Mouse (Mus musculus): ENCODE data around the gene U2af1l4. TPM values are rescaled to one million over a fixed set of nuclear protein-coding genes. Genes with fewer than 3 reads are reported as not detected.

U2af1l4 gene
- polyA plus RNA-seq, 1 experiment from 2014 or later = 97.8 TPM

DNA sequence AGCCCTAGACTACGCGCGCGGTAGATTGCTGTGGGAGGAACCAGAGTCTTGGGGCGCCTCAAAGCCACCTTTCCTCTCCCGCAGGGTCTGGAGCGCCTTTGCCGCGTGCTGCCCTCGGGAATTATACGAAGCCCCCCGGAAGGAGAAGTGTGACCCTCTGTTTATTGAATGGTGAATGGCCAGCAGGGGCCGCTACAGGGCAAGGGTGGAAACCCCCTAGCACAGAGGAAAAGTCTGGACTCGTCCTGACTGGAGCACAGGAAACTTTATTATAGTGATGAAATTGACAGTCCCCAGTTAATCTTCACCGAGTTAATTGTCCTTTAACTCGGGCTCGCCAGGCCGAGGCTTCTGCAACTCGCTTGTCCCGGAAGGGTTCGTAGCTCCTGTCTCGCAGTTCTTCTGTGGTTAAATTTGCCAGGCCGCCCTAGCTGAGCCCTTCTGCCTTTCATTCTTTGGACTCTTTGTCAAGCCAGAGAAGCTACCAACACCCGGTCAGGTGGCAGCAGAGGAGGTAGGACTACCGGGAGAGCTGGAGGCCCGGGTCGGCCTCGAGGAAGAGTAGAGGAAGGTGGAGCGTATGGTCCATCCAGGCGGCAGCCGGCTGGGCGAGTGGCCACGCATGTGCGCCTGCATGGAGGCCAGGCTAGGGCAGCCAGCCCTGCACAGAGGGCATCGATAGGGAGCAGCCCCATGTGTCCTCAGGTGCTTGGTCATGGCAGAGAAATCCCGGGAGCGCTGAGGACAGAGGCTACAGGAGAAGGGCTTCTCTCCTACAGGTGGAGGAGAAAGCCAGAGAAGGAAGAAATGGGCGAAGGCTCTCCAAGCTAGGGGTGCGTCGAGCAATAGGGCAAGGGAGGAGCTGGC, 26.6 kb downstream of the U2af1l4 start:
- Histone ChIP-seq H3K9ac (peak overlapping the region; percentile 99), H3K36me3 (peaks cover 11% of the 10 kb centered on the region), H3K27ac (peak overlapping the region; percentile 95), H3K4me1 (replicated peaks) (peaks cover 22% of the 10 kb centered on the region), H3K27me3 (0 out of 2 replicates have a peak, but pooled peaks cover 2% of the 10 kb centered on the region), H3K4me2 (peak overlapping the region; percentile 87), H3K4me3 (peak overlapping the region; percentile 99), H3K9me3 (replicated peaks) (no peaks in the 10 kb centered on the region)
- peak; percentile 62 for ATAC-seq (replicated peaks; ENCODE audit: insufficient number of reproducible peaks, insufficient read depth, low FRiP score, low read depth)
- 27% methylated on average over 40 of the region's 40 CpGs for WGBS

DNA sequence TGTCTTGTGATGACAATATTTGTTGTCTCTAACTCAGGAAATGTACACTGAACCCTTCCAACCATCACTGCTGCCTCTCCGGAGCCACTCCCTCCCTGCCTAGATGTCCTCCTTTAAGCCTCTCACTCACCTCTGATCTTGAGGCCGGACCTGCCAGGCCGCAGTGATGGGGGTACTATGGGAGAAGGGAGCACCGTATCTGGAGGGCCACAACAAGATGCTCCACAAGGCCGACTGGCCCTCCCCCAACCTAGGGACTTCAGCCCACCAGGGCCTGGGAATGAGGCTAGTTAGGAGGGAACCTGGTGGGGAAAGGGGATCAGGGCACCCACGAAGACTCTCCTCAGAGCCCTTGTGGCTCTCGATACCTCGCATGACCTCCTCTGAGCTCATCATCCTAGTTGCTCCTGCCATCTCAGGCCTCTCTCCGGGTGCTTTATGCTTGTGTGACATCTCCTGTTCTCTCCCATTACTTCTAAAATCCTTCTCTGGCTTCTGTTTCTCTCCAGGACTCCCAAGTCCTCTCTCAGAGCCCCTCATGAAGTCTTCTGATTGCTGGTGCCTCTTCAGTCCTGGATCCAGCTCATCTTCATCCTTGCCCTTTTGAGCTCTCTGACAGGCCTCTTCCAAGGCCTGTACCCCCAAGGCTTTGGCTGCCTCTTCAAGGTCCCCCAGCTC, 28.0 kb downstream of the U2af1l4 start:
- Histone ChIP-seq H3K27ac (no peak overlapping the region), H3K36me3 (peaks cover 3% of the 10 kb centered on the region; the same call in 1 of the 2 replicates), H3K9ac (no peak overlapping the region), H3K4me3 (no peak overlapping the region), H3K9me3 (replicated peaks) (no peaks in the 10 kb centered on the region), H3K4me1 (replicated peaks) (peaks cover 22% of the 10 kb centered on the region), H3K27me3 (0 out of 2 replicates have a peak, but pooled peaks cover 2% of the 10 kb centered on the region), H3K4me2 (no peak overlapping the region)
- no peak for ATAC-seq (replicated peaks; ENCODE audit: insufficient number of reproducible peaks, insufficient read depth, low FRiP score, low read depth)
- 77% methylated on average over 9 of the region's 9 CpGs for WGBS

DNA sequence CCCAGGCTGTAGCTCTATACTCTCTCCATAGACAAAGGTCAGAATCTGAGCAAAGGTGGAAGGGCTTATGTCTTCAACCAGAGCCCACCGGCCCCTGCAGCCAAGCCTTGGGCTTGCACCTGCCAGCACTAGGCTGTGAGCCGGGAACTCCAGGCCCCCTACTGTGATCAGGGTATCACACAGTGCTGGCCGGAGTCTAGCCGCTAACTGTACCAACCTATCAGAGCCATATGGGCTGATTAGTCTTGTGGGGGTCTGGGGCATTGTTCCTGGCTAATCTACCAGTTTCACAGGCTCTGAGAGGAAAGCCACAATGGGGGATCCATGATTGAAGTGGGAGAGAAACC, 28.5 kb downstream of the U2af1l4 start:
- Histone ChIP-seq H3K27me3 (0 out of 2 replicates have a peak, but pooled peaks cover 2% of the 10 kb centered on the region), H3K27ac (no peak overlapping the region), H3K9me3 (replicated peaks) (no peaks in the 10 kb centered on the region), H3K4me1 (replicated peaks) (peaks cover 19% of the 10 kb centered on the region), H3K4me3 (no peak overlapping the region), H3K36me3 (no peaks in the 10 kb centered on the region), H3K9ac (no peak overlapping the region), H3K4me2 (no peak overlapping the region)
- ATAC-seq (replicated peaks; ENCODE audit: insufficient number of reproducible peaks, insufficient read depth, low FRiP score, low read depth) = no peak
- whole genome bisulfite sequencing = 50% methylated on average over 4 of the region's 4 CpGs

DNA sequence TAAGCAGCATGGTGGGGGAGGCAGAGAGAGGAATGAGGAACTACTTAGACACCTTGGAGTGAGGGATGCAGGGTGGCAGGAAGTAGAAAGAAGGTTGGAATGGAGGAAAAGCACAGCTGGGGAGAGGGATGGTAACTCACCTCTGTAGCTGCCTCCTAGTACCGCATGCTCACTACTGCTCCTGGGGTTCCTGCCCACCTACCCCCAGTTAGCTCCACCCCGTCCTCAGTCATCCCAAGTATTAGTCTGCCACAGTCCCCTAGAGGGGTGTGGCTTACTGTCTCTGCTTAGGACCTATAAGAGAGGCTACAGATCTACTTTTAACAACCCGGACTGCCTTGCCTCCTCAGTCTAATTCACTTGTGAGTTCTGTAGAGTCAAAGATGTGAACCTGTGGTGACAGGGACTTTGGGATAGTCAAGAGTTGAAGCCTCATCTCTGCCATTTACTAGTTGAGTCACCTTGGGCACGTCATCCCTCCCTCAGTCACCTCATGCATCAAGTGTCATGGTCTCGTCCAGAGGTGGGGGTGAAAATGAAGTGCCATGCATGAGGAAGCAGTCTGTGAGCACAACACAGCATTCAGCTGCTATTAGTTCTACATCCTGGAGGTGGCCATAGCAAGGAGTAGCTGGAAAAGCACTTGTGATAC, 29.8 kb downstream of the U2af1l4 start:
- 42% methylated on average over 5 of the region's 5 CpGs for WGBS
- no peak overlapping the region for H3K27ac ChIP-seq
- H3K4me3 ChIP-seq = no peak overlapping the region
- no peak overlapping the region for H3K4me2 ChIP-seq
- 0 out of 2 replicates have a peak, but pooled peaks cover 2% of the 10 kb centered on the region for H3K27me3 ChIP-seq
- peaks cover 6% of the 10 kb centered on the region for H3K4me1 ChIP-seq (replicated peaks)
- H3K9ac ChIP-seq = no peak overlapping the region
- H3K36me3 ChIP-seq = no peaks in the 10 kb centered on the region
- ATAC-seq (replicated peaks; ENCODE audit: insufficient number of reproducible peaks, insufficient read depth, low FRiP score, low read depth) = no peak
- H3K9me3 ChIP-seq (replicated peaks) = no peaks in the 10 kb centered on the region

DNA sequence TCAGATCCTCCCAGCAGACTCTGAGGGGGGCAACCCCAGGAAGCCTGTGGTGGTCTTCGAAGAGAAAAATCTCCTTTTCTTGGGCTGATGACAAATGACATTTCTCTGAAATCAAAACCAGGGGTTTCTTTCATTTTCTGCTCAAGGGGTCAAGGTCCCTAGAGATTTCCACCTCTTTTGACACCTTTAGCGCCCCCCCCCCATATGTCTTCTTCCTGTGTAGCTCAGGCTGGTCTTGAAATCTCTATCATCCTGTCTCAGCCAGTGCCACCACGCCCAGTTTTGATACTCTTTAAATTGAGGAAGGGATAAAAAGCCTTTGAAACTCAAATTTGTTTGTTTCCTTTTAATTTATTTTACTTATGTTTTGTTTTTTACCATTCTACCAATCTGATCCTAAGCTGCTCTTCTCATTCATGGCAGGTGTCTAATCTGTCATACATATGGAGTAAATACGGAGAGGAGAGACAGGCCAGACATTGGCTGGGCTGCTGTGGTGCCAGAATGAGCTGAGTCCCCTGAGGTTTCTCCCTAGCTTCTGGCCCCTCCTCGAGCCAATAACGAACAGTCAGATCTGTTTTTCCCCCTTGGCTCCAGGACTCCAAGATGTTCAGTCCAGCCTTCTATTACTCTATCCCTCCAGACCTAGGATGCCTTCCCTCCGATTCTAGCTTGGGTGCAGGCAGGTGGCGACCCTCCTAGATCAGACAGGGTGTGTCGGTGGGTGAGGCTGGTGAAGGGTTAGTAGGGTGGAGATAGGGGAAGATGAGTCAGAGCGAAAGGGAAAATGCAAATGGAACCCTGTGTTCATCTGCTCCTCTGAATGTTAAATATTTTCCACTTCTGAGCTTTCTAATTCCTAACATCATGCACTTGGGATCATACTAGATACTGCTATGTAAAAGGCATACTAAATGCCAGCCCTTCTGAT, 30.7 kb downstream of the U2af1l4 start:
- Histone ChIP-seq H3K9ac (no peak overlapping the region), H3K27me3 (0 out of 2 replicates have a peak, but pooled peaks cover 2% of the 10 kb centered on the region), H3K4me2 (no peak overlapping the region), H3K27ac (no peak overlapping the region), H3K4me3 (no peak overlapping the region), H3K9me3 (replicated peaks) (no peaks in the 10 kb centered on the region), H3K36me3 (no peaks in the 10 kb centered on the region), H3K4me1 (replicated peaks) (peaks cover 6% of the 10 kb centered on the region)
- no peak for ATAC-seq (replicated peaks; ENCODE audit: insufficient number of reproducible peaks, insufficient read depth, low FRiP score, low read depth)
- 64% methylated on average over 10 of the region's 10 CpGs for WGBS

DNA sequence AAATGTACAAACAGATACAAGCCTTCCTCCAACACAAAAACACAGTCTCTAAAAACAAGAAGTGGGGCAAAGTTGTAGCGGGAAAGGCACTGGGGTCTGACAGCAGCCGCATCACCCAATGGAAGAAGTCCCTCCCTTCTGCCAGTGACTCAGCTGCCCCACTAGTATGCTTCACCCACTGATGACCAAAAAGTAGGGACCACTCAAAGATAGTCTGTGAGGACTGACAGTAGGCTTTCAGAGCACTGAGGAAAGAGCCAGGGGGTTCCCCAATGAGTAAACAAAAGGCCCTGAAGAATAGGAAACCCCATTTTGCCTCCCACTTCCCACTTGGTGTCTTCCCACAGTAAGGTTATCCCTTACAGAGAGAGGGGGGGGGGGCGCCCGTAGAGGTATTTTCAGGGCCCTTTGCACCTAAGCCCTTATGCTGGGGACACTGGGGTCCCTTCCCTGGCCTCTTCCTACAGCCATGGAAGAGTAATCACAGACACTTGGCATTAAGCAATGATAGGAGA, 31.5 kb downstream of the U2af1l4 start:
- Histone ChIP-seq H3K27ac (no peak overlapping the region), H3K27me3 (0 out of 2 replicates have a peak, but pooled peaks cover 2% of the 10 kb centered on the region), H3K4me1 (replicated peaks) (peaks cover 7% of the 10 kb centered on the region), H3K9me3 (replicated peaks) (no peaks in the 10 kb centered on the region), H3K9ac (no peak overlapping the region), H3K36me3 (no peaks in the 10 kb centered on the region), H3K4me2 (no peak overlapping the region), H3K4me3 (no peak overlapping the region)
- WGBS = 63% methylated on average over 4 of the region's 4 CpGs
- ATAC-seq (replicated peaks; ENCODE audit: insufficient number of reproducible peaks, insufficient read depth, low FRiP score, low read depth) = no peak

DNA sequence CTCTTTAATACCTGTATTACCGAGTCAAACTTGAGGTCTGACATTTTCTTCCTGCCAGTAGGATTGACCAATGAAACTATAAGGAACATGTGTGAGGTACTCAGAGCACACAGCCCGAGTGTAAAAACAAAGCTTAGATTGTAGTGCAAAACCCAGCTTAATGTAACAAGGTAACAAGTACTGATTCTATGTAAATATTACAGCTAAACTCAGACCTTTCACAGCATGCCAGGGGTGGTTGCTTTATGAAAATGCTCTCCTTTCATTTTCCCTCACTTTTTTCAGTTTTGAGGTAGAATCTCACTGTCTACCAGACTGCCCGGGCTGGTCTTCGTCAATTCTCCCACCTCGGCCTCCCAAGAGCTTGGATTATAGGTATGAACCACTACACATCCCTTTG, 33.0 kb downstream of the U2af1l4 start:
- 0 out of 2 replicates have a peak, but pooled peaks cover 2% of the 10 kb centered on the region for H3K27me3 ChIP-seq
- no peak overlapping the region for H3K4me2 ChIP-seq
- H3K27ac ChIP-seq = no peak overlapping the region
- H3K9ac ChIP-seq = no peak overlapping the region
- H3K9me3 ChIP-seq (replicated peaks) = no peaks in the 10 kb centered on the region
- H3K4me3 ChIP-seq = no peak overlapping the region
- H3K4me1 ChIP-seq (replicated peaks) = peaks cover 10% of the 10 kb centered on the region
- 73% methylated on average over 5 of the region's 5 CpGs for WGBS
- ATAC-seq (replicated peaks; ENCODE audit: insufficient number of reproducible peaks, insufficient read depth, low FRiP score, low read depth) = no peak
- no peaks in the 10 kb centered on the region for H3K36me3 ChIP-seq

DNA sequence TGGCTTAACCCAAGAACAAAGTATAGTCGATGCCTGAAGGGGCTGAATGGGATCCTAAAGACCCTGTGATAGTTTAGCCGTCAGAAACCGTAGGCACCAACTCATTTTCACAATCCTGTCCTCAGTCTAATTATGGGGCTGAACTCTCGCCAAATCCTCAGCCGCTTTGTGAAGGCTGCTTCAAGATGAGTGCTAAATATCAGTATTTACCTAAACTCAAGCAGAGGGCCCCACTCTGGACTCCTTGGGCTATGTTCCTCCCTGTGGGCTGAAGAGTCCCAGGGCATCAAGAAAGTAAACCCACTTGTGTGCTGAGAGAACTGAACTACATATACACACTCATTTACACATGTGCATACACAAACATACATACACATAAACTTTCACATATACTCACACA, 33.7 kb downstream of the U2af1l4 start:
- H3K4me2 ChIP-seq = no peak overlapping the region
- no peak overlapping the region for H3K9ac ChIP-seq
- peaks cover 10% of the 10 kb centered on the region for H3K4me1 ChIP-seq (replicated peaks)
- no peaks in the 10 kb centered on the region for H3K36me3 ChIP-seq
- H3K27ac ChIP-seq = no peak overlapping the region
- WGBS = 62% methylated on average over 5 of the region's 5 CpGs
- no peak overlapping the region for H3K4me3 ChIP-seq
- 0 out of 2 replicates have a peak, but pooled peaks cover 2% of the 10 kb centered on the region for H3K27me3 ChIP-seq
- no peak for ATAC-seq (replicated peaks; ENCODE audit: insufficient number of reproducible peaks, insufficient read depth, low FRiP score, low read depth)
- H3K9me3 ChIP-seq (replicated peaks) = no peaks in the 10 kb centered on the region

DNA sequence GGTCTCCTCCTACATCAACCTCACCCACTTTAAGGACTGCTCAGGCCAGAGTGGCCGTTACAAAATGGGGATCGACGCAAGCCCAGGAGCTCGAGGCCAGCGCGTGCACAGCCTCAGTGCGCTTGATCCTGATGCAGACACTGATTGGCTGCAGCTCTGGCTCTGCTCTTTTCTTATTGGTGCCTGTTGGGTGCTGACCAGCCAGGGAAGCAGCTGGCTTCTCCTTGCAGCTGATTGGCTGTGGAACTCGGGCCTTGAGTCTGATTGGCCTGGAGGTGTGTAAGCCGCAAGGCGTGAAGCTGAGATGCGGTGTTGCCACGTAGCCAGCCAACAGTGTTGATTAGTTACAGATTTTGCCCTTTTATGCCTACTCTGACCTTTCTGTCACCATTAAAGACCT, 35.7 kb downstream of the U2af1l4 start, which contains the start of gene Zbtb32:
Gene Zbtb32, minus strand, starts transcription at position 124 of the 400 bp plus-strand sequence.
- H3K9ac ChIP-seq = no peak within 1 kb of the TSS
- peaks cover 10% of the 10 kb centered on the region for H3K4me1 ChIP-seq (replicated peaks)
- peak within 1 kb of the TSS; percentile 35; the same call in 1 of the 2 replicates for H3K27ac ChIP-seq
- WGBS = 90% methylated on average over 12 of the region's 12 CpGs
- ATAC-seq (replicated peaks; ENCODE audit: insufficient number of reproducible peaks, insufficient read depth, low FRiP score, low read depth) = no peak
- no peaks in the 10 kb centered on the region for H3K36me3 ChIP-seq
- H3K27me3 ChIP-seq = 0 out of 2 replicates have a peak, but pooled peaks cover 2% of the 10 kb centered on the region
- peak within 1 kb of the TSS; percentile 39 for H3K4me2 ChIP-seq
- H3K9me3 ChIP-seq (replicated peaks) = no peaks in the 10 kb centered on the region
- H3K4me3 ChIP-seq = no peak within 1 kb of the TSS

DNA sequence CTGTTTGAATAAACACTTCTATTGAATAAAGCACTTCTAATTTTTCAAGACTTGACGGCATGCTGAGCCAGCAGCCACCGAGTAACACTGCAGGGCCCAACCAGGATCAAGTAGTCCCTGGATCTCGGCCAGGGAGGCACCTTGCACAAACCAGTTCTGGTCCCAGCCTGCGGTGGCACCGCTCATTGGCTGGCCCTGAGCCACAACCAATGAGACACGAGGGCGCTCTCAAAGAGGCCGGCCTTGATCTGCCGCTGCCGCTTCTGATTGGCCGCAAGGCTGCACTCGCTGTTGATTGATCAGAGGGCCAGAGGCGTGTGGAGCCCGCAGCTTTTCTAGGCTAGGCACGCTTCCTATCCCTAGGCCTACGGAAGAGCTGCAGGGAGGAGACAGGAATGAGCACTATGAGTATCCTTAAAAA, 36.8 kb downstream of the U2af1l4 start:
- Histone ChIP-seq H3K4me1 (replicated peaks) (peaks cover 10% of the 10 kb centered on the region), H3K27me3 (no peaks in the 10 kb centered on the region), H3K4me2 (peak overlapping the region; percentile 39), H3K4me3 (0 out of 2 replicates have a peak overlapping the region, but pooled peaks have one; percentile 15), H3K9ac (no peak overlapping the region), H3K9me3 (replicated peaks) (no peaks in the 10 kb centered on the region), H3K27ac (peak overlapping the region; percentile 46), H3K36me3 (no peaks in the 10 kb centered on the region)
- peak; percentile 92 for ATAC-seq (replicated peaks; ENCODE audit: insufficient number of reproducible peaks, insufficient read depth, low FRiP score, low read depth)
- WGBS = 2% methylated on average over 16 of the region's 16 CpGs

Measured in heart, embryonic 15.5 days (tissue).